Mouse (Mus musculus): ENCODE measurements around the gene Zfp609. TPM values are rescaled to one million over a fixed set of nuclear protein-coding genes. Genes with fewer than 3 reads are reported as not detected.

Zfp609 gene
- polyA plus RNA-seq, 1 experiment from 2014 or later: 6.9 TPM

DNA sequence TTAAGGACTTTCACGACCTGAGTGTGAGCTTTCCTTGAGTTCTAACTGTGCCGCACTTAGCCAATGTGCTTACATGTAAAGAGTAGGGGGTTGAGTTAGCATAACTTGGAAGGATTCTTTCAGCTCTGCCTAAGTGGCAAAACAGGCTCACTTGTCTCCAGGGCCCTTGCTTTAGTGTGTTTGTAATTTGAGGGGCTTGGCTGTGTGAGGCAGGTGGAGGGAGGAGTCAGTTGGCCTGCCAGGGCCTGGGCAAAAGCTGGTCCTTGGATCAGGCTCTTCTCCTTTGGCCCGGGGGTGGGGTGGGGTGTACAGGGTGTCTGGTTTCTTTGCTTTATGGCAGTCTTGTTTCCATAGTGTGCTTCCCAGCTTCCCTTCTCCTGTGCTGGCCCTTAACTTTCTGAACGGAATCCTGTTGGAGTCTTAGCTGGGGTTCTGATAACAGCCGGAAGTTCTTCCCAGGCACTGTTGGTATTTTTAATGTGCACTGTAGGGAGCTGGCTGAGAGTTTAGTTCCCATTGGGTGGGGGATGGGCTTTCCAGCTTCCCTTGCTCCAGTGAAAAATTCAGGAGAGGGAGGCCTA lies 148.1 kb downstream of the Zfp609 start:
- Histone ChIP-seq H3K9ac (no peak overlapping the region), H3K9me3 (no peaks in the 10 kb centered on the region), H3K4me1 (peaks cover 58% of the 10 kb centered on the region), H3K4me2 (peak overlapping the region; percentile 72), H3K27ac (peak overlapping the region; percentile 88), H3K36me3 (no peaks in the 10 kb centered on the region), H3K4me3 (peak overlapping the region; percentile 70), H3K27me3 (no peaks in the 10 kb centered on the region)
- WGBS: 3% methylated on average over 5 of the region's 5 CpGs
- peak; percentile 37 for ATAC-seq (ENCODE audit: insufficient number of reproducible peaks, low FRiP score, low TSS enrichment, low read depth)

- WGBS: 3% methylated on average over 3 of the region's 3 CpGs
- Histone ChIP-seq H3K9me3 (no peaks in the 10 kb centered on the region), H3K4me1 (peaks cover 57% of the 10 kb centered on the region), H3K27me3 (no peaks in the 10 kb centered on the region), H3K36me3 (no peaks in the 10 kb centered on the region), H3K9ac (peak overlapping the region; percentile 83), H3K4me3 (peak overlapping the region; percentile 70), H3K4me2 (peak overlapping the region; percentile 72), H3K27ac (peak overlapping the region; percentile 78)
- ATAC-seq (ENCODE audit: insufficient number of reproducible peaks, low FRiP score, low TSS enrichment, low read depth): no peak
Observed at GRCm38 (mm10) chr9:65677119-65677462, 150.3 kb downstream of the Zfp609 start.

GRCm38 (mm10) chr9:65676358-65677118 lies 150.8 kb downstream of the Zfp609 start:
- peak; percentile 92 for ATAC-seq (ENCODE audit: insufficient number of reproducible peaks, low FRiP score, low TSS enrichment, low read depth)
- H3K27me3 ChIP-seq: no peaks in the 10 kb centered on the region
- H3K9ac ChIP-seq: peak overlapping the region; percentile 83

GRCm38 (mm10) chr9:65675461-65676357 lies 151.7 kb downstream of the Zfp609 start:
- Histone ChIP-seq H3K9me3 (no peaks in the 10 kb centered on the region), H3K36me3 (no peaks in the 10 kb centered on the region), H3K4me1 (peaks cover 52% of the 10 kb centered on the region), H3K27ac (peak overlapping the region; percentile 38), H3K4me3 (peak overlapping the region; percentile 70), H3K27me3 (no peaks in the 10 kb centered on the region), H3K9ac (no peak overlapping the region), H3K4me2 (peak overlapping the region; percentile 72)
- 57% methylated on average over 8 of the region's 8 CpGs for WGBS
- ATAC-seq (ENCODE audit: insufficient number of reproducible peaks, low FRiP score, low TSS enrichment, low read depth): no peak

More at GRCm38 (mm10) chr9:65676358-65677118, 150.8 kb downstream of the Zfp609 start:
- H3K4me3 ChIP-seq: peak overlapping the region; percentile 70
- peak overlapping the region; percentile 72 for H3K4me2 ChIP-seq
- no peaks in the 10 kb centered on the region for H3K9me3 ChIP-seq
- peak overlapping the region; percentile 78 for H3K27ac ChIP-seq
- no peaks in the 10 kb centered on the region for H3K36me3 ChIP-seq
- peaks cover 57% of the 10 kb centered on the region for H3K4me1 ChIP-seq
- 0% methylated on average over 42 of the region's 51 CpGs for WGBS

DNA sequence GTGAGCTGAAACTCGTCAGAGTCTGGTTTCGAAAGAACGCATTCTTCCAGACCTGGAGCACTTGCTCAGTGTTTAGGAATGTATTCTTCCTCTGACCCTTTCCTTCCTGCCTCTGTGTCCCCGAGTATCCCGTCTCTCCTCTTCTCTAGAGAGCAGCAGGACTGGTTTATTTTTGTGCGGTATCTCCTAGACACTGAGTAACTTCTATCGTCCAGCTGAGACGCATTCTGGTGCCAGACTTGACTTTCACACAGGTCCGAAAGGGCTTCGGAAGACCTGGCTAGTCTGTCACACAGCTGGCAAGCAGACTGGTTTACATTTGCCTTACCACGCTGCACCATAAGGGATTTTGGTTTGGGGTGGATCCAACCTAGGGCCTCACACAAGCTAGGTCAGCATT lies 154.4 kb downstream of the Zfp609 start:
- Histone ChIP-seq H3K4me2 (no peak overlapping the region), H3K9me3 (no peaks in the 10 kb centered on the region), H3K9ac (no peak overlapping the region), H3K36me3 (no peaks in the 10 kb centered on the region), H3K4me1 (peaks cover 25% of the 10 kb centered on the region), H3K27ac (peak overlapping the region; percentile 39), H3K27me3 (no peaks in the 10 kb centered on the region), H3K4me3 (no peak overlapping the region)
- 54% methylated on average over 11 of the region's 11 CpGs for whole genome bisulfite sequencing
- ATAC-seq (ENCODE audit: insufficient number of reproducible peaks, low FRiP score, low TSS enrichment, low read depth): no peak

DNA sequence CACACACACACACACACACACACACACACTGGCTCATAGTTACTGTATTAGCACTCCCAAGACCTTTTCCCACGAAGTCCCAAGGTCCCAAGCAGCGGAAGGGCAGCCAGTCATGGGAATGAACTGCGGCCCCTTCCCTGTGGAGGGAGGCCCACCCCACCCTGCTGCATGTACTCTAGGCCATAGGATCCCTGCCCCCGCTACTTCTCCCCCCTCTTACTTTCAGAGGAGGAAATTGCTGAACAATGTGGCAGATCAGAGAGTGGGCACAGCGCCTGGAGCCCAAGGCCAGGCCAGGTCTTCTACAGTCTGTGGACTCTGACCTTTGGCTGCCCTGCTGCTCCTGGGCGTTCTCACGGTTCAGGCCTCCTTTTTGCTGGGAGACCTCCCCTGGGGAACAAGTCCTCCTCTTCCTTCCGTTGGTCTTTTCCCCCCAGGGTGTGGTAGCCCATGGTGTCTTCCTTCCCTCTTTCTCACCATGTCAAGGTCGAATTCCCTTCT lies 155.9 kb downstream of the Zfp609 start:
- no peak overlapping the region for H3K4me2 ChIP-seq
- no peak overlapping the region for H3K9ac ChIP-seq
- no peaks in the 10 kb centered on the region for H3K9me3 ChIP-seq
- no peak for ATAC-seq (ENCODE audit: insufficient number of reproducible peaks, low FRiP score, low TSS enrichment, low read depth)
- no peaks in the 10 kb centered on the region for H3K27me3 ChIP-seq
- WGBS: 54% methylated on average over 9 of the region's 9 CpGs
- no peaks in the 10 kb centered on the region for H3K36me3 ChIP-seq
- no peak overlapping the region for H3K4me3 ChIP-seq
- H3K4me1 ChIP-seq: peaks cover 14% of the 10 kb centered on the region
- no peak overlapping the region for H3K27ac ChIP-seq

GRCm38 (mm10) chr9:65667701-65668100 lies 159.7 kb downstream of the Zfp609 start, which contains the start of gene Oaz2:
Gene Oaz2, plus strand, starts transcription at chr9:65668001.
- 89% methylated on average over 8 of the region's 8 CpGs for WGBS
- Histone ChIP-seq H3K4me3 (no peak within 1 kb of the TSS), H3K9ac (no peak within 1 kb of the TSS), H3K36me3 (no peaks in the 10 kb centered on the region), H3K9me3 (no peaks in the 10 kb centered on the region), H3K4me2 (no peak within 1 kb of the TSS), H3K27ac (no peak within 1 kb of the TSS), H3K27me3 (no peaks in the 10 kb centered on the region), H3K4me1 (peaks cover 6% of the 10 kb centered on the region; the same call in 1 of the 2 replicates)
- no peak for ATAC-seq (ENCODE audit: insufficient number of reproducible peaks, low FRiP score, low TSS enrichment, low read depth)

DNA sequence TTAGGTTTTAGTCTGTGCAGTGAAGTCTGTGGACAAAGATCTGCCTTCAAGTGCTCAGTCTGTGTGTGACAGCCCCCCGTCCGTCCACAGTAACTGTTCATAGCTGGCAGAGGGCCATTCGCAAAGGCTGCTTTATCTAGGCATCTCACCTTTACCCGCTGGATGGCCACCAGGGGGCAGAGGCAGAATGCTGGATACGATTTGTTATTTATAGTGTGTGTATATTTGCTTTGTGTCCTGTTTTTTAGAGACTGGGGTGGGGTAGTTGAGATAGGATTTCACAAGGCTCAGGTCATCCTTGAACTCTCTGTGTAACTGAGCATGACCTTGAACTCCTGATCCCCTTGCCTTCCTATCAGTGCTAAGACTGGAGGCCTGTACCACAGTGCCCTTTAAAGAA lies 161.3 kb downstream of the Zfp609 start:
- 11% methylated on average over 5 of the region's 5 CpGs for WGBS
- no peak overlapping the region for H3K27ac ChIP-seq
- H3K27me3 ChIP-seq: no peaks in the 10 kb centered on the region
- no peaks in the 10 kb centered on the region for H3K36me3 ChIP-seq
- no peak overlapping the region for H3K4me2 ChIP-seq
- H3K4me1 ChIP-seq: 0 out of 2 replicates have a peak, but pooled peaks cover 2% of the 10 kb centered on the region
- no peak overlapping the region for H3K4me3 ChIP-seq
- no peaks in the 10 kb centered on the region for H3K9me3 ChIP-seq
- no peak for ATAC-seq (ENCODE audit: insufficient number of reproducible peaks, low FRiP score, low TSS enrichment, low read depth)
- H3K9ac ChIP-seq: no peak overlapping the region

- 0% methylated on average over 3 of the region's 3 CpGs for WGBS
Observed at GRCm38 (mm10) chr9:65664163-65664562, 163.2 kb downstream of the Zfp609 start.

DNA sequence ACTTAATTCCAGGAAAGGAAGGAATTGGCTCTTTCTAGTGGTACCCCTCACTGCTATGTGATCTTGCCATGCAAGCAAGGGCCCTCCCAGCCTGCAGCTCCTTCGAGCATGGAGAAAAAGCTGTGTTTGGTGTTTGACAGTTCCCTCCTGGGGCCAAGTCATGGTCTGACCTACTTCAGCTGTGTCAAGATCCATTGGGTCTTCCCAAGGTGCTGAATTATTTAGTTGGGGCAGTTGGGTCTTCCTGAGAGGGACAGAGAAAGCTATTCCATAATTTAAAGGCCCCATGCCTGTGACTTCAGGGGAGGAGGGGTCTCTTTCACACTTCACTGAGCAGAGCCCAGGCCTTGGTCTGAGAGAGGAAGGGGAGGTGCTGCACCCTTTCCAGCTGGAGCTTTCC lies 165.9 kb downstream of the Zfp609 start:
- 0 out of 2 replicates have a peak, but pooled peaks cover 2% of the 10 kb centered on the region for H3K4me1 ChIP-seq
- no peak overlapping the region for H3K9ac ChIP-seq
- no peaks in the 10 kb centered on the region for H3K27me3 ChIP-seq
- ATAC-seq (ENCODE audit: insufficient number of reproducible peaks, low FRiP score, low TSS enrichment, low read depth): no peak
- no peak overlapping the region for H3K4me2 ChIP-seq
- no peaks in the 10 kb centered on the region for H3K9me3 ChIP-seq
- H3K4me3 ChIP-seq: no peak overlapping the region
- H3K36me3 ChIP-seq: no peaks in the 10 kb centered on the region
- no peak overlapping the region for H3K27ac ChIP-seq
- WGBS: 67% methylated on average over 1 of the region's 1 CpGs

More at GRCm38 (mm10) chr9:65664163-65664562, 163.2 kb downstream of the Zfp609 start:
- Histone ChIP-seq H3K4me2 (no peak overlapping the region), H3K9ac (no peak overlapping the region), H3K27ac (no peak overlapping the region), H3K4me3 (no peak overlapping the region), H3K9me3 (no peaks in the 10 kb centered on the region), H3K4me1 (0 out of 2 replicates have a peak, but pooled peaks cover 2% of the 10 kb centered on the region), H3K36me3 (no peaks in the 10 kb centered on the region), H3K27me3 (no peaks in the 10 kb centered on the region)
- ATAC-seq (ENCODE audit: insufficient number of reproducible peaks, low FRiP score, low TSS enrichment, low read depth): no peak

DNA sequence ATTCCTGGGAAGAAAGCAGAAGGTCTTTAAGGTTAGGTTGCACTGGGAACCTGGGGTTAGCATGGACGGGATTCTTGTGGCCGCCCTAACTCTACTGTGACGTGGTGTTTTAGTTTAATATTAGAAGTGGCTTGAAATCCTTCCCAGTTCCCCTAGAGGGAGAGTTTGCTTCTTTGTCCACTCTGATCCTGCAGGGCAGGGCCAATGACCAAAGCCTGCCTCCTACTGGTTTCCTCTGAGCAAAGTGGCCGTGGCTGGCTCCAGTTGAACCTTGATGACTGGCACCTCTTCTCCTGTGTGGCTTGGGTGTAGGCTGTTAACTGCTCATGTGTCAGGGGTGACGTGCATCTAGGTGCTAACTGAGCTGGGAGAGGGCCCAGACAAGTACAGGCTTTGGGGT lies 166.3 kb downstream of the Zfp609 start:
- H3K9me3 ChIP-seq: no peaks in the 10 kb centered on the region
- no peak for ATAC-seq (ENCODE audit: insufficient number of reproducible peaks, low FRiP score, low TSS enrichment, low read depth)
- H3K9ac ChIP-seq: no peak overlapping the region
- H3K4me2 ChIP-seq: no peak overlapping the region
- H3K4me1 ChIP-seq: 0 out of 2 replicates have a peak, but pooled peaks cover 2% of the 10 kb centered on the region
- H3K27me3 ChIP-seq: no peaks in the 10 kb centered on the region
- 70% methylated on average over 5 of the region's 5 CpGs for WGBS
- no peaks in the 10 kb centered on the region for H3K36me3 ChIP-seq
- H3K4me3 ChIP-seq: no peak overlapping the region
- no peak overlapping the region for H3K27ac ChIP-seq

Data from limb, embryonic 15.5 days (tissue).